Mouse (Mus musculus): ENCODE measurements around the gene Carmil3.
A peak's percentile ranks its signal among the peaks of the same experiment; 100 is the strongest.

Gene Carmil3

DNA sequence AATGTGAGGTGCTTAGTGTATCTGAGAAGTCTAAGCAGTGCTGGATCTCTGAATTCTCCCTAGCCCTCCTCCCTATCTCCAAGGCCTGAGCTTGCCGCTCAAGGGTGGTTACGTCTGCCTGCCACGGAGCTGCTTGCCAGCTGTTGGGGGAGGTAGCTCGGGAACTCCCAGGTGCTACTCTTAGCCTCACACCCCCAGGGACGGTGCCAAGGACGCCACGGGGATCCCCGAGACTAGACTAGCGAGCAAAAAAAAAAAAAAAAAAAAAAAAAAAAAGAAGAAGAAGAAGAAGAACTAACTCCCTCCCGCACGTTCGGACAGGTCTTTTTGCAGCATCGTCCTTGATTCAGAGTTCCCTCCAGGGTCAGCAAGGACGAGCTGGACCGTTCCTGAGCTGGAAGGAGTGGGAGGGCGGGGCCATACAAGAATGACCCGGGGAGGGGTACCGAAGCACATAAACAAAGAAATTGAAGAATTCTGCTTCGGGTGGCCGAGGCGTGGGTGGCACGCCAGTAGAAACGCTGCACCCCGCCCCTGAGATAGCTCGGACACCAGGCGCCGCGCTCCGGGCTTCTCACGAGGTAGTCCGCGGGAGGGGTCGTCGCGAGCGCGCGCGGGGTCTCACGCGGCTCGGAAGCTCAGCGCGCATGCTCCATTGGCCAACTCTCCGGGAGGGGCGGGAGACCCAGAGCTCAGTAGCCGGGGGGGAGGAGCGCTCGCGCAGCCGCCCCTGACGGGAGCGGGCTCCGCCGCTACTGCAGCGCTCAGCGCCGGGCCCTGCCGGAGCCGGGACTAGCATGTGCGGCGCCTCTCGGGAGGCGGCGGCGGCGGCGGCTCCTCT is at the start of gene Carmil3:
Carmil3 (plus strand) TSS at position 291 of the 841 bp plus-strand sequence.
- peak; percentile 44 to 63 for DNase-seq (ENCODE audit: low spot score in 2 of 2)

DNA sequence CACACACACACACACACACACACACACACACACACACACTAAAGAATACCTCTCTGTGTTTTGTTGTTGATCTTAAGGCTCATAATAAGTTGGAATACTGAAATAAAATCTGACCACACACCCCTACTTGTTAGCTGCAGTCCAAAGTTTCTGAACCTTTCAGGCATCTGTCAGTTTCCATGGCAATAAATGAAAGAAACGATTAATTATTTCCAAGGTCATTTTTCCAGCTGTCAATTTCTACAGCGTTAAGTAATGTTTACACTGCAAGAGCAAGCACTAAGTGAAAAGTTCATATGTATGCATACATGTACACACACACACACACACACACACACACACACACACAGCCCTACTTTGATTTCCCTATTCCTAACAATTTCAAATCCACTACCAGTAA is 32.8 kb upstream of the Carmil3 start:
- DNase-seq (ENCODE audit: low spot score in 2 of 2) = no peak

DNA sequence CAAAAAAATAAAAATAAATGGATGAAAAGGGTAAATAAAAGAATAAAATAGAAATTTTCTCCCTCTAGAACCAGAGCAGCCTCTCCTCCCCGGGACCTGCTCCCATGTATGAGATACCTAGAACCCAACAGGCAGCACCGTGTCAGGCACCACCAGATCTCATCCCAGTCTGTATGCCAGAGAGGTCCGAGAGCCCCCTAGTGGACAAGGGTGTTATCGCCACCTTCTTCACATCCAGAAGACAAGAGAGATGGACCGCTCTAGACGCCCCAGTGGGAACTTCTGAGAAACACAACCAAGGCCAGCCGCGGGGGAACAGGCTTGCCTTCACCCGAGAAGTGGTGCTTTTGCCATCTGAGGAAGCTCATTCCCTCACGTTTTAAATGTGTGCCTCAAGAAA is 32.2 kb upstream of the Carmil3 start:
- DNase-seq (ENCODE audit: low spot score in 2 of 2) = peak; percentile 52 to 76

DNA sequence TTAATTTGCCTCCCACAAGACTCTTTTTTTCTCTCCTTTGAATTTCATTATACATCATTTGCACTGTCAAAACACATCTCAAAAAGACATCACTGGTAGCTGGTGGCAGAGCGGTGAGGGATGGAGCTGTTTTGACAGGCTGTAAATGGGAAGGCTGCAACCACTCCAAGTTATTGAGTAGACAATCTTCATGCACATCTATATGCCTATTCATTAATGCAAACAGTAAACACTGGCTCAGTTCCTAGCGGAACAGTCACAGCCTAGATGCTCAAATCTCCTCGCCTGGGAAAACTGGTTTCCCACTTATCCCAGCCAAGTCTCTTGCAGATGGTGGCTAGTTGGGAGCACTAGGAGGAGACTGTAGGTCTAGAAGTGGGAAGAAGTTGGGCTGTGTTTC is 31.7 kb upstream of the Carmil3 start:
- no peak for DNase-seq (ENCODE audit: low spot score in 2 of 2)

DNA sequence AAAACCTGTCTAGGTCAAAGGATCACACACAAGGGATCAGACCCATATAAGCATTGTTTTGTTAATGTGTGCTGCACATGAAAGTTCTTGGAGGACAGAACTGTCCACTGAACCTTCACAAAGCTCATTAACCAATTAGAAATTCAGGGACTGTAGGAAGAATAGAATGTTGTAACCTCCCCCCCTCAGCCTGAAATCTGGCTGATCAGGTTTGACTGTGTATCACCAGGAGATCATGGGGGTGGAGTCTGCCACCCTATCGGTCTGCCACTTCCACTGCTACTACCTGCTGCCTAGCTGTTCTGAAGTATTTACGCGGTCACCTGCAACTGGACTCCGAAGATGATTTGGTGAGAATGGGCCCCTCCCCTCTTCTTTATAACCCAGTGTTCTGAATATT is 30.7 kb upstream of the Carmil3 start:
- DNase-seq (ENCODE audit: low spot score in 2 of 2) = no peak

DNA sequence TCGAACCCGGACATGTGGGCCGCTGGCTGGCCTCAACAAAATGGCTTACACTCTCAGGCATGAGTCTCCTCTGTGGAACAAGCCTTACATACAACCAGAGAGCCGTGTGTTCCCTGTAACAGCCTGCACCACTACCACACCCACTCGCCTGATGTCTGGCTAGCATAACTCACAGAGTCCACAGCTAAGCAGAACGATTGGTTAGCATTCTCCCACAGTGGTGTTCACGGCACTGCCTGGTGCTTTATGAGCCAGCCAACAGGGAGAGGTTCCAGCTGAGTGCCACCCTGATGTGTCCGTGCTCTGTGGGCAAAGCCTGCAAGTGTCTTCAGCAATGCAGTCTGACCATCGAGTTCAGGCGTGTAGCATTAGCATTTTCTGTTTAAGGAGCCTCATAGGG is 30.2 kb upstream of the Carmil3 start:
- DNase-seq (ENCODE audit: low spot score in 2 of 2) = no peak

DNA sequence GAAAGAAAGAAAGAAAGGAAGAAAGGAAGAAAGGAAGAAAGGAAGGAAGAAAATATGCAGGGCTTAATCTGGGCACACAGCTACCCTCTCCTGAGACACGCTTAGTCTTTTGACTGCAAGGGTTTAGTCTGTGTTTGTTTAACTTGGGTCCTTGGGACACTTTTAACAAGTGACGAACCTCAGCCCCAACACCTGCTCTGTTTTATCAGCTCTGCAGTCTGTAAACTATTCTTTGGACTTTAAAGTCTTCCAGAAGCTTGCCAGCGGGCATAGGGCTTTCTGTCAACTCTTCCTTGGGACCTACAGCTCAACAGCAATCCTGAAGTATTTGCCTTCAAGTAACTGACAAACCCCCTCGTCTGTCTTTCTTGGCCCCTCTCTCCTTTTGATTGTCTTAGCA is 28.7 kb upstream of the Carmil3 start:
- DNase-seq (ENCODE audit: low spot score in 2 of 2) = no peak

DNA sequence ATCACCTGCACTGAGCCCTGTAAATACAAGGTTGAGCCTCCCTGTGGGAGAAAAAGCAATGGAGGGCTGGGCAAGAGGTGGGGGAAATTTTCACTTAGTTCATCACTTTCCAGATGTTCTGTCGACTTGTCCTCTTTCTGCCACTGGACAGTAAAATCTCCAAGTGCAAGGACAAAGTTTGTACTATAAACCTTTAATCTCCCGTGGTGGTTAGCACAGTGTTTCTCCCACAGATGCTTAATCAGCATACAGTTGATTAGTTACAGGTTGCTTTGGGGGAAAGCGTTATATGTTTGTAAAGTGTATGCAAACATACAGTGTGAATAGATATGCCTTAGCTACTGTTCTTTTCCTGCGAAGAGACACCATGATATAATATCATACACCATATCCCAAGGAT is 24.0 kb upstream of the Carmil3 start:
- no peak for DNase-seq (ENCODE audit: low spot score in 2 of 2)

DNA sequence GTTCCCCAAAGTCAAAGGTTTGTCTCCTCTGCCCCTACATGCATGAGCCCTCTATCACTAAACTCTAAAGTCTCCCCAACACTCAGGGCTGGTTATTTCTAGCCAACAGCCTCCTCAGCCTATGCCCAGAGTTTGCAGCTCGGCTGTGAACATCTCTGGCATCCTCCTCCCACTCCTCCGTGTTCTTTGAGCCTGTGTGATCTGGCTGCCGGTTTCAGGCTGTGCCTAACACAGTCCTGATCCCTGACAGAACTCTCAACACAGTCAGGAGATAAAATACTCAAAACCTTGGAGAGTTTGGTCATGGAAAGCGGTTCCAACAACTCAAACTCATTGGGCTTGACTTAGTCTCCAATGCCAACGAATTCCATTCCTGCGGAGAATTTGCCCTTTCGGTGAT is 23.3 kb upstream of the Carmil3 start:
- no peak for DNase-seq (ENCODE audit: low spot score in 2 of 2)

DNA sequence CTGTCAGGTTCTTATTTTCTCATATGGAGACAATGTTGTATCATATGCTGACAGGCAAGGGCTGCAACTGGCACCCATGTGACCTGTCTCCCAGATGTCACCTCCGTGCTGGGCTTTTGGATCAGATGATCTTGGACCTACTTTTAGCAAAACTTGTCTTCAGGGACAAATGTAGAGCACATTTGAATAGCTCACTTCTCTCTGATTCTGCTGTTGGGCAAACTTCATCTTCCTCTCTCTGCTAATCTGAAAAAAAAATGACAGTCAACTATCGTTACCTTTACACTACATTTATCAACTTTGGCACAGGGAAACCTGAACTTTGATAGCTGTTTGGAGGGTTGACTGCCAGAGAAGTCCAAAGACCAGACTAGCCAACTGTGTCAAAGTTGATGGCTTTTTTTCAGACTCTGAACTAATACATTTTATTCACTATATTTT is 22.1 kb upstream of the Carmil3 start:
- DNase-seq (ENCODE audit: low spot score in 2 of 2) = no peak

DNA sequence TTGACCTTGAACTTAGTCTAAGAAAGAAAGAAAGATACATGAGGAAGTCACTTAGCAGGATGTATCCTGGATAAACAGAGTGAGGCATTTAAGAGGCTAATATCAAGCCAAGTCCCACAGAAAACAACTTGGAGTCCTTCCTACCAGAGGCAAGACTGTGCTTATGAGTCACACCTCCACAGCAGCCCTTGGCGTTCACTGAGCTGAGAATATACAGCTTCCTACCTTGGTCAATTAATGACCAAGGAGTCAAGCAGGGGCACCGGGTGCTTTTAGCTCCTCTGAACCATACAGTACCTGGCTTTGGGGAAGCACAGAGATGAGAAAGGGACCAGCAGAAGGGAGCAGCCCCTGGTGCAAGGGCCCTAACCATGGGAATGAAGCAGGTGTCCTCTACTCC is 21.4 kb upstream of the Carmil3 start:
- DNase-seq (ENCODE audit: low spot score in 2 of 2) = no peak

DNA sequence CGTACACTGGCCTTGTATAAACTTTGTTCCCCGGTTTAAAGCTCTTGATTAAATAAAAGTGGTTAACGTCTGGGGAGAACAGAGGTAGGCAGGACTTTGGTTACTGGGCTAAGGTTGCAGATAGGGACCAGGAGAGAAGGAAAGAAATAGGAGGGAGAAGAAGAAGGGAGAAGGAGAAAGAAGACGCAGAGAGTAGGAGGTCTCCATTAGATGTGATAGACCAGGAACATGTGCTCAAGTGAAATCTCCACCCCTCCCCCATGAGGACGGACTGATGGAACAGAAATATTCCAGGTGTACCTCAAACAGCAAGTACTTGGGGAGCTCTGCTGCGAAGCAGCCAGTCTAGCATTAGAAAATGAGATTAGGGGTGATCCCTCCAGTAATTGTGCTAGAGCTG is 20.6 kb upstream of the Carmil3 start:
- DNase-seq (ENCODE audit: low spot score in 2 of 2) = no peak

DNA sequence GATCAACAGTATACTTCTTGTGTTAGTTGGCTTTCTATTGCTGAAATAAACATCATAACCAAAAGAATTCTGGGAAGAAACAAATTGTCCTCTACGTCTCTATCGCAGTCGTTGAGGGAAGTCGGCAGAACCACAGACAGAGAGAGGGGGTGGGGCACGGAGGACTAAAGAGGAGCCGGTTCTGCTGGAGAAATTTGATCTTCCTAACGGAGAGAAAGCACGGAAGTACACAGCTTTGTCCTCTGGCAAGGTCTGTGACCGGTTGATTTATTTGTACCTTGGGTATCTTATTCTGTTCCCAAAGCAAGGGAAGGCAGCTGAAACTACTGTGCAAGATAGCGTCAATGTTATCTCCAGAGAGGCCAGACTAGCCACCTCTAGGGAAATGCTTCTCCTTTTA is 19.6 kb upstream of the Carmil3 start:
- no peak for DNase-seq (ENCODE audit: low spot score in 2 of 2)

DNA sequence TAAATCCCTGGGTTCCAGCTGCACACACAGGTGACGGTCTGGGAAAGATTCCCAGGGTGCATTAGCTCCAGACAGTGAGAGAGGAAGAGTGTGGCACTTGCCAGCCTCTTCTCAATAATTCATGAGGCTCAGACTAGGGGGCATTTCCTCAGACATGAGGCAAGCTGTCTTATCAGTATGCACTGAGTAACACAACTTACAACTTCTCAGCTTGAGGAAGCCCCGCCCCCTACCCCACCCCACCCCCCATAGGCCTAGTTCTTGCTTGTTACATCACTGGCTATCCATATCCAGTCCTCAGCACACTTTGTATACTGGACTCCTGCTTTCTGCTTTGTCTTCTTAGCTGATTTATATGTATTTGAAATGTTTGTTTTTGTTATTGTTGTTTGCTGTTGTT is 14.8 kb upstream of the Carmil3 start:
- no peak for DNase-seq (ENCODE audit: low spot score in 2 of 2)

DNA sequence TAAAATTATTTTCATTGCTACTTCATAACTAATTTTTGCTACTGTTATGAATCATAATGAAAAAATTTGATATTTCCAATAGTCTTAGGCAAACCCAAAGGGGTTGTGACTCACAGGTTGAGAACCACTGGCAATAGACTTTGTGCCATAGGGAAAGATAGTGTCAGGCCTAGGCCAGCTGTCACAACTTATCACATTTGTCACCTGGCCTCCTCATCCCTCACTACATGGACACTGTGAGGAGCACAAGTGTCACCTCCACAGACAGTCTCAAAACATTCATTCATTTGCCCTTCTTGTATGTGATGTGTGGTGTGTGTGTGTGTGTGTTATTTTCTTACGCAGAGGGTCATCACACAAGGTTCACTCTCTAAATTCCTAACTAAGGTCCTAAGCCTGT is 13.0 kb upstream of the Carmil3 start:
- no peak for DNase-seq (ENCODE audit: low spot score in 2 of 2)

DNA sequence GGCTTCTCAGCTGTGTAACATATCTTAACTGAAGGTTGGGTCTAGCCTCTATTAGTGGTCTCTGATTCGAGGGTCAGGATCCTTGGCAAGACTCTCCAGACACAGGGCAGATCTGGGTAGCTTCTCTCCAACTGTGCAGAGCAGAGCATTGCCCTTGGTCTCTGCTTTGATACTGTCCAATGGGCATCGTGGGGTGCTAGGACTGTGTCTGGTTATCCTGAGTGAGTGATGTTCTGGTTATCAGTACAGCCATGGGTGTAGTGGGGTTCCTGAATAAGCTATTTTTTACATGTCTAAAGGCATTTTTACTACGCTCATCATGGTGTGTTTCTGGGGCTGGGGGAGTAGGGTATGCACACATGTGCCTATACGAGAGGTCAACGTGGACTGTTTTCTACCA is 12.6 kb upstream of the Carmil3 start:
- DNase-seq (ENCODE audit: low spot score in 2 of 2) = no peak

DNA sequence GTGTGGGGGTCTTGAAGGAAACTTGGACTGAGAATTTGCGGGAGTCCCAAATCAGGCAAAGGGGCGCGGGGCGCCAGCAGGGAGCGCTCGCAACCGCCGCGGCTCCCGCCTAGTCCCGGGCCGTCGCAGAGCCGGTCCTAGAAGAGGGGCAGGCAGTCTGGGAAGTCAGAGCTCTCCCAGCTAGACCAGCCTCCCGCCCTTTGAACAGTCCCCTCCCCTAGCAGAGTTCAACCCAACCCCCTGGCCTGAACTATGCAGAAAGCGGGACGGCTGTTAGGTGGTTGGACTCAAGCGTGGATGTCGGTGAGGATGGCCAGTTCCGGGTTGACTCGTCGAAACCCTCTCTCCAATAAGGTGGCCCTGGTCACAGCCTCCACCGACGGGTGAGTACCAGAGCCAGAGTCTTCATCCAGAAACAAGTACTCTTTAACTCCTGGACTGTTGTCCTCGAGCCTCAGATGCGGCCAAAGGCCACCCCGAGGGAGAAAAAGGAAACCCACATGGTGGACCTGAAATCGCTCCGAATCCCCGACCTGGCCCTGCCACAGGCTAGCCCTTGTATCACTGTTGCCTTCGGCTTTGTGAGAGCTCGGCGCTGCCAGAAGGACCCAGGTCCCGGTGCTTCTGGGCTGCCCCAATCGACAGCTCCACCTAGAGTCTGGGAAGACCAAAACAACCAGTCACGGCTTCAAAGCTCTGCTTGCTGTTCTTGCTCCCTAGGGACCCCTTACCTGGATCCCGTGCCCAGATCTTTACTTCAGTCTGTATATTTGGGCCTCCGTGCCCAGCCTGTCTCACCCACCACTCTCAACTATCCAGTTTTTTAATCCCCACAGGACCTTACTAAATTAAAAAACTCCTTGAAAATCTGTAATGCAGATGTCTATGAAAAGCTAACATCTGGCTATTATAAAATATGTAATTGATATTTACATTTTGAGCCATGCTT is 11.5 kb upstream of the Carmil3 start, which contains the start of gene Dhrs4:
Dhrs4 (plus strand) TSS at position 108 of the 949 bp plus-strand sequence.
- peak; percentile 72 to 81 for DNase-seq (ENCODE audit: low spot score in 2 of 2)

DNA sequence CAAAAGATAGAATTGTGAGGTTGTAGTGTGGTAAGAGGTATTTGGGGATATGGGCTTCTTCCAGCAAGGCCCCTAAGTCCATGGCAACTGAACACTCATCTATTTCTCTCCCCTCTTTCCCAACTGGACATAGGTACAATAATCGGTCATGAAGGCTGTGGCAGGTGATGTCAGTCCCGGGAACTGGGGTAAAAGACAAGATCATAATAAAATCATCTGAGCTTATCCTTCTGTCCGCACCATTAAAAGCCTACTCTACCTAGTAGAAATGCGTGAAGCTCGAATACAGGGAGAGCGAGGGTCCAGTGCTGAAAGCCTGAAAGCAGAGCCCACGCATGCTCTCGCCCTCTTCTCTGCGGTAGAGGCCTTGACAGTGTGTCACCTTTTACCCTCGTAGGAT is 10.8 kb upstream of the Carmil3 start:
- DNase-seq (ENCODE audit: low spot score in 2 of 2) = no peak

DNA sequence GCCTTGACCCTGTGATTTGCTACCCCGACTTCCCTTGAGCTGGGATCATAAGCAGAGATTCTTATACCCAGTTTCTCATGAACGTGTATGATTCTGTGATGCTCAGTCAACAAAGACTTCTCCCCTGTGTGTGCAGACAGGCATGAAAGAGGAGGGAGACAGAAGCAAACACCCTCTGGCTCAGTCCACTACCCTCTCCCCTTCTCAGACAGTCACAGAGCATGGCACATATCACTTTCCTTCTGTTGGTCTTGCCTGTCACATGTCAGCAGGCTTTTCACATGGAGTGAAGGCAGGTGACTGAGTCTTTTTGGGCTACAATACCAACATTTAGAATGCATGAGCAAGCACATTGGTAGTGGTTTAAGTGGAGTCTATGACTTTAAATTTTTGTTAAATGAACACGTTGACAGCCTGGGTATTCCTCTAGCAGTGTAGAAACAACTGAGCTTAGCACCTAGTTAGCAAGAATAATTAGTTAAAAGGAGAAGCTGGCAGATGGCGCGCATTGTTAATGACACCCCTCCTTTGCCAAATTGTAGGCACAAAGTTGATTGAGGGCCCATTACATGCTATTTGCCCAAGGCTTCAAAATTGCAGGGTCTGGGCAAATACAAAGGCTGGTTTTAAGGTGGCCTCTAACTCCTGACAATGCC is 5.9 kb upstream of the Carmil3 start:
- no peak for DNase-seq (ENCODE audit: low spot score in 2 of 2)

DNA sequence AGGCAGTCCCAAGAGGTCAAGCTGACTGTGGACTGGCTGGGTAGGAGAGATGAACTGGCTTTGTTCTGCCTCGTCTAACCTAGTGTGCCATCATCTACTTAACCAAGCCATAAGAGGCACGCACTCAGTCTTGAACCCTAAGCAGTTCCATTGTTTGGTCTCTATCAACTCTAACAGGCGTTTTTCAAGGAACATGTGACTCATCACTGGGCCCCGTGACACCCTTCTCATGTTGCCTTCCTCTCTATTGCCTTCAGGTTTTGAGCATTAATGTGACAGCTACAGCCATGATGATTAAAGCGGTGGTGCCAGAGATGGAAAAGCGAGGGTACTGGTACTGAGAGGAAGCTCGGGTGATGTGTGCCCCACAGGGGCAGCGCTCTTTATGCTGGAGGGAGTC is 3.6 kb upstream of the Carmil3 start:
- DNase-seq (ENCODE audit: low spot score in 2 of 2) = no peak

DNA sequence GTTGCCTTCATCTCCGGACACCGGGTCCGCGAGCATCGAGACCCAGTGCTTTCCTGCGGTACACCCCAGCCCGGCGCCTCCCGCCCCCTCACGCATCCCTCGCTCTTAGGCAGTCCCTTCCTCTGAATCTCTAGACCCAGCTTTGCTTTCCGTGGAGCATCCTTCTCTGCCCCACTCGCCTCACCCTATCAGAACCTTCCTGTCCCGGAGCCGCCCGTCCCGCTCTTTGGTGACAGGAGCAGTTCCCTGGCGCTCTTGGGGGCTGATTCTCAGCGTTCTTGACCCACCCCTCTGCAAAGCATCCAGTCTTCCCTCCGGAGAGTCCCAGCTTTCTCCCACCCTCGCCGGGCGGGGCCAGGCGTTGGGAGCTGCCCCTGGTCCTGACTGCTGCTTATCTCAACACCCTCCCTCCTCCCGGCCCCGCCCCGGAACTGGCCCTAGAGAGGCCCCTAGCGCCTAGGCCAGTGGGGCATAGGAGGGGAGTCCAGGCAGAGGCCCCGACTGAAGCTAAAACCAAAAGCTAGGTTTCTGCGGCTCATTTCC is 911 bp downstream of the Carmil3 start:
- no peak for DNase-seq (ENCODE audit: low spot score in 2 of 2)

DNA sequence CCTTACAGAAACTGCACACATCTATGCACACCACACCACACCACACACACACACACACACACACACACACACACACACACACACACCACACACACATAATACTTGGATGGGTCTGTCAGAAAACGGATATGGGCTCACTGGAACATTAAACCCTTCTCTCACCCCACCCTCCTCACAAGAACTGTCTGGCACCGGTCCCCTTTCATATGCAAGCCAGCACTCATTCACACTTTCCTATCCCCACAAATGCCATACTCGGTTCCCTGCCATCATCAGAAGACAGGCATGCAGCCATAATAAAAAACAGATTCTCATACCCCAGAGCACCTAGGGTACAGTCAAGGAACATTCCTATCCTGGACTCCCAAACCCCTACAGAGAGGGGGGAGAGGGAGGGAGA is 1.7 kb downstream of the Carmil3 start:
- DNase-seq (ENCODE audit: low spot score in 2 of 2) = no peak

Measured in thymus, postnatal 10 days (tissue).